Mouse (Mus musculus) left cerebral cortex, postnatal 4 days (tissue): ENCODE measurements around the gene Arglu1. TPM values are rescaled to one million over a fixed set of nuclear protein-coding genes. Genes with fewer than 3 reads are reported as not detected.

ENCODE experiments used
- DNase-seq: peaks from one replicate; pipeline ENCODE4 v3.0.0-alpha.2; 2022
- intact Hi-C: fragments of 180-260 bp; cut with DNase I; formaldehyde crosslinking; loops from one replicate; pipeline ENCODE4 v1.15.1; 2025
- microRNA-seq: library from miRNA; unstranded; fragments of <30 nt; microRNA quantifications from one replicate; pipeline ENCODE4 v1.2.0, GENCODE M21; 2022
- total RNA-seq, 2 experiments: library from RNA; stranded (reverse); gene quantifications; 2 replicates each; pipeline ENCODE4 v1.2.3; 2021

Arglu1 gene
- total RNA-seq, 2 experiments from 2014 or later, result 124 to 126 TPM

GRCm38 (mm10) chr8:8624017-8624416 is 66.3 kb downstream of the Arglu1 start:
- DNase-seq, result no peak
- intact Hi-C loops, result loop anchor here (5.0 kb wide), 1 partner anchor 33 kb away; no protein-coding TSS in a partner anchor

- DNase-seq, result peak; percentile 25
- intact Hi-C loops, result loop anchor here (5.0 kb wide), 1 partner anchor 34 kb away; no protein-coding TSS in a partner anchor
These were observed 66.8 kb downstream of the Arglu1 start for GRCm38 (mm10) chr8:8623486-8623885.

DNA sequence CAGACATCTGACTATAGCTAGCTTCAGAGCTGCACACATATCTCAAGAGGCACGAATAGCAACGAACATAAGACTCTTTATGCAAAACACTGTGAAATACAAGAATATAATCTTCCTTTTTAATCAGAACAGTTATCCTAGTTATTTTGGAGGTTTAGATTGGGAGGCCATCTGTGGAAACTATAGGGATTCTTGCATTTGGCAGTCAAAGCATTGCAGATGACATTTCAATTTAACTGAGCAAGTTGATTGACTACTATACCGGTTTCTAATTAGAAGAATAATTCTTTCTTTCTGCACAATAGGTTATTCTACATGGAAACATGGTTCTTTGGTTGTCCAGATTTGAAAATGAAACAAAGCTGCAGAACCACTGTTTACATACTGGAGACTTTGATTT is 67.8 kb downstream of the Arglu1 start:
- intact Hi-C loops, result loop anchor here (5.0 kb wide), 1 partner anchor 35 kb away; no protein-coding TSS in a partner anchor
- DNase-seq, result no peak

- intact Hi-C loops, result loop anchor here (5.0 kb wide), 1 partner anchor 35 kb away; no protein-coding TSS in a partner anchor
These were observed 68.3 kb downstream of the Arglu1 start for GRCm38 (mm10) chr8:8622031-8622430.

GRCm38 (mm10) chr8:8621236-8621917 is 68.9 kb downstream of the Arglu1 start:
- intact Hi-C loops, result loop anchor here (5.0 kb wide), 1 partner anchor 36 kb away; no protein-coding TSS in a partner anchor
- peak; percentile 14 for DNase-seq

More at GRCm38 (mm10) chr8:8622031-8622430, 68.3 kb downstream of the Arglu1 start:
- DNase-seq, result peak; percentile 62

GRCm38 (mm10) chr8:8620536-8620935 is 69.8 kb downstream of the Arglu1 start:
- DNase-seq, result peak; percentile 27
- intact Hi-C loops, result loop anchor here (5.0 kb wide), 1 partner anchor 37 kb away; no protein-coding TSS in a partner anchor

DNA sequence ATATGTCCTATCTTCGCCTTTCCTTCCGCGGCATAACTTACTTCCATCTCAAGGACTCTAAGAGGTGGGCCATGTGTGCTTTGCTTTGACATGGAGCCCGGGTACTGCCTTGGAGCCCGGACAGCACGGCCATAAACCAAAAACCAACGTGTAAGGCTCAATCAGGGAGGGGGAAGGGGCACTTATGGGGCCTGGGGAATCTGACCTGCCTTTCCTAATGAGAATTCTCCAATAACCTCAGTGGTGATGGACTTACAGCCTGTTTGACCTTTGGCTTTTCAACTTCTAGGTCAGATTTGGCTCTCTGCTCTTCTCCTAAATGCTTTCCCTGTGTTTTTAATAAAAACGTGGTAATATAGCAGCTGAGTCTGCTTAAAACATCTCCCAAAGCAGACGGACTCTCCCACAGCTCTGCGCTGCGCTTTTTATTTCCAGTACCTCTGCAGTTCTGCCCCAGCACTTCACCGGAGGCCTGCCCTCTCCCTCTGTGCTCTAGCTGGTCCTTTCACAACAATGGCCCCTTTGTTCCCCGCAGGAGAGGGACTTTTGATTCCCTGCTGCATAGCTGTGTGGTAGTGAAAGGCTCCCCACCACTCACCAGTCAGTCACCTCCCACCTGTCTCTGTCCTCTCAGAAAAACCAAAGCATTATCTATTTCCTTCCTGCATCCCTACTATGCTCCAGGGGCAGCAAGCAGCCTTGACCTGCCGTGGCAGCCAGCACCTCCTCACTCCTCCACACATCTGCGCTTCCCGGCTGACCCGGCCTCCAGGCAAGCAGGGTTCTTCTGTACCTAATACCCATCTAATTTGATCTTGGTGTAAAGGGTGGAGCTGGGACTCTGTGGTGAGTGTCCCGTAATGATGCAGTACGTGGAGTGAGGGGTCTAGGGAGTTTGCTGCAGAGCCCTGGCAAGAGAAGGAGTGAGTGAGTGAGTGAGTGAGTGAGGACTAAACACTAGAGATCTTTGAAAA is 70.8 kb downstream of the Arglu1 start:
- no peak for DNase-seq
- intact Hi-C loops, result loop anchor here (5.0 kb wide), 1 partner anchor 38 kb away; no protein-coding TSS in a partner anchor

Small RNAs within 50 kb of the gene (microRNA-seq; reads per million reads assigned to microRNA genes)
- gene Mir7654, result 5.1 reads per million, percentile 11 among the genes with 10 or more reads in this experiment

Other genes with a start within 250 kb of the Arglu1 start
- 100 to 1,000 TPM; 151 to 153 TPM for gene Efnb2, start 29.3 kb downstream of the Arglu1 start, total RNA-seq